Mouse (Mus musculus) fat pad, adult 2 months (tissue): ENCODE measurements around the gene Uso1.
"Not testable (repeated sequence)": the region's sequence is repeated elsewhere in the genome, so short reads cannot be mapped to it uniquely, and the experiment has no call there.

ENCODE experiments used
- DNase-seq: peaks from one replicate; pipeline ENCODE4 v3.0.0-alpha.2; 2011; ENCODE audit warnings: low read depth, low spot score; ENCODE audit errors: extremely low read depth

Gene Uso1

DNA sequence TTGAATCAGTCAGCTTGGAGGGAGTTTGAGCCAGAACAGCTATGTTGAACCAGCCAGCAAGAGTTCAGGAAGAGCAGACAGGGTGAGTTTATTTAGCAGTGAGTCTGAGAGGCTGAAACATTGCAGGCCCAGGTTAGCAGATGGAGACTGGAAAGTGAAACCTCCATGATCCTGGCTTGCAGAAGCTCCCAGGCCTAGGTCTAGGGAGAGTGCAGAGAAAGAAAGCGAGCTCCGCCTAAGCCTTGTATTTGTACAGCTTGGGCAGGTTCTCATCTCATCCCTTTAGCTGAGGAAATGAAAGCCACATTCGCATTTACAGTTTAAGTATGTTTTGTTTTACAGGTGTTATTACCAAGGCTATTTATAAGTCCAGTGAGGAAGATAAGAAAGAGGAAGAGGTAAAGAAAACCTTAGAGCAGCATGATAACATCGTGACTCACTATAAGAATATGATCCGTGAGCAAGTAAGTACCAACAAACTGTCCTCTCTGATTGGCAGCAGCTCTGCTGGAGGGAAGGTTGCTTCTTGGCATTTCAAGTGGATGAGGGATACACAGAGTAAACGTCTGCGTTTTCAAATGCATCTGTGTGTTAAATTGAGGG, 51.2 kb downstream of the Uso1 start:
- DNase-seq: no peak

GRCm38 (mm10) chr5:92195716-92196115, 58.0 kb downstream of the Uso1 start:
- not testable (repeated sequence) for DNase-seq

DNA sequence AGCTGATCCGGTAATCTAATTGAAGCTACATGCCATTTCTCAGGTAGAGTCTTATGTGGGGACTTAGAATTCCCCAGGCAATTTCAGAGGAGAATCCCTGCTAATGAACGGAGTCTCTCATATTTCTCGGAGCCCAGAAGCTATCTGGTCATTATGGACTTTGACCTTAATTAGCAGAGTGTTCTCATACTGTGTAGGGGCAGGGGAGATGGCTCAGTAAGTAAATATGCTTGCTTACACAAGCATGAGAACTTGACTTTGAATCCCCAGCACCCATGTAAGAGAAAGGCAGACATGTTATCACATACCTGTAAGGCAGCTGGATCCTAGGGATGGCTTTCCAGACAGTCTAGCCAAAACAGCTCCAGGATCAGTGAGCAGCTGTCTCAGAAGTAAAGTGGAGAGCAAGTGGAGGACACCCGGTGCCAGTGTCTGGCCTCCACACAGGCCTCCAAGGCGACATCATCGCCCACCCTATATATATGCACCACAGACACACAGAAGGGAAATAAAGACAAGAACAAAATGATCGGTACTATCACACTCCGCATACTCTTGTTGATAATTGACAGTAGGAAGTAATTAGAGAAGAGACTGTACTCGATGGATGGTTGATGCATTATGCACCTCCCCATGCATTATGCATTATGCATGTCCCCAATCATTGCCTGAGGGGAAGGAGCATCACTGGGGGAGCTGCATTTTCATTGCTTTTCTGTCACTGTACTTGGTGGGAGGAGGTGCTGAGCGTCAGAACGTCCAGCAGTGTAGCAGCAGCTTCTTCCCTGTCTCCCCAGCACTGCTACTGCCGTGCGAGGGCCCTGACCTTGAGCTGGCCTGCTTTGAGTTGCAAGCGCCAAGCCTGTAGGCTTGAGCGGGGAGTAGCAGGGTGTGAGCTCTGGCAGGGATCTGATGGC, 59.4 kb downstream of the Uso1 start:
- no peak for DNase-seq

GRCm38 (mm10) chr5:92198266-92198665, 60.5 kb downstream of the Uso1 start:
- no peak for DNase-seq

DNA sequence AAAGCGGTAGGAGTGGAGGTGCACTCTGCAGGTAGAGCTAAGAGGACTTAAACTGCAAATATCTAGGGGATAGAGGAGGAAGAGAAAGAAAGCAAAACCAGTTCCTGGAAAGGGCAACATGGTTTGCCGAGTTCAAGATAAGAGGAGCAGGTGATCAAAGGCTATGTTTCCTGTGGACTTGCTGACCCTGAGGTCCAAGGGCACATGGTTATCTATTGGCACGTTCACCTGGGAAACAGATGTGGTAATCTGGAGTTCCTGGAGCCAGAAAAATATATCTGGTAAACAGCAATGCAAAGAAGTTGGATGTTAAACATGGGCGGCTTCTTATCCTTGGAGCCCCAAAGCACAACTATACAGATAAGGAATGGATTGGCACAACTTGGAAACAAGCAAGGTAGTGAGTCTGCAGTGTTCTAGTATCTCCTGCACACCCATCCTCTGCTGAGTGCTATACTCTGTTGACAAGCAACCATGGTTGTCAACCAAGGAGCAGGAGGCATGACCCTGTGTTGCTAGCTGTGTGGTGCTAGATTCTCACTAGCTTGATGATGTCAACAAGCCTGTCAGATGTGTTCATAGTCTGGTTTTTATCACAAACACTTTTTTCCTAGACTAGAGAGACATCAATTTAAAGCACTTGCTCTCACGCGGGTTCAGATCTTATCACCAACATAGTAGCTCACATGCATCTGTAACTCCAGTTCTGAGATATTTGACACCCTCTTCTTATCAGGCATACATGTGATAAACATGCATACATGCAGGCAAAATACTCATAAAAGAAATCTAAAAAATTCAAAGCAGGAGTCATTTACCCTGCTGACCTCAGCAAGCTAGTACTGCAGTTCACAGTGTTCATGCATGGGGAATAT, 66.7 kb downstream of the Uso1 start:
- no peak for DNase-seq

DNA sequence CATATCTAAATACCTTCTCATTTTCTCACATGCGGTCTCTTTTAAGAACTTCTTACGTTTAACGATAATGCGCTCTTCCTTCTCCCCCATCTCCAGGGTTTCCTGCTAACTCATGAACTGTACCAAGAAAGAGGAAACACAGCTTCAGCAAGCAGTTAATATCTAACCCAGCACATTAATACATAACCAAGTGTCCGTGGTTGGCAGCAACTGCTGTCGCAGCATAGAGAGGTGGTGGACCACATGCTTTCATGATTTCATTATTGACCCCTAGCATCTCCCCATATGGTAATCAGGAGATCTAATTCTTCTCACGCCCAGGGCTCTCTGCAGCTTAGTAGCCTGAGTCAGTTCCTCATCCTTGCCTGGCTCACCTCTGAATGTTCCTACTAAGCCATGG, 67.4 kb downstream of the Uso1 start:
- DNase-seq: no peak

GRCm38 (mm10) chr5:92205706-92206105, 68.0 kb downstream of the Uso1 start:
- no peak for DNase-seq

DNA sequence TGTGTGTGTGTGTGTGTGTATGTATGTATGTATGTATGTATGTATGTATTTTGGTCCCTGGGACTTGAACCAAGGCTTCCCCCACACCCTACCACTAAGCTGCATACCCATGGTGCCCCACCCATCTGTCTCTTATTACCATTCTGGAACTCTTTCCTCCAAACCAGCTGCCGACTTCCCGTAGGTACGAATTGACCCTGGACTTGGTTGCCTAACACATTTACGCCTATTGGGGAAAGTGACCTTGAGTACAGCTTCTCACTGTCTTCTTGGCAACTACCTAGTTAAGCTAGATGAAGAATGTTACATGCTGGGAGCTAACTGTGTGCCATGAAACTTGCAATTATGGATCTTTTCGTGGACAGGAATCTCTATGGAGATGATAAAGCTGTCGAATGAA, 68.4 kb downstream of the Uso1 start:
- DNase-seq: no peak

GRCm38 (mm10) chr5:92210205-92210604, 72.5 kb downstream of the Uso1 start:
- DNase-seq: no peak

GRCm38 (mm10) chr5:92212231-92212630, 74.5 kb downstream of the Uso1 start:
- DNase-seq: no peak

DNA sequence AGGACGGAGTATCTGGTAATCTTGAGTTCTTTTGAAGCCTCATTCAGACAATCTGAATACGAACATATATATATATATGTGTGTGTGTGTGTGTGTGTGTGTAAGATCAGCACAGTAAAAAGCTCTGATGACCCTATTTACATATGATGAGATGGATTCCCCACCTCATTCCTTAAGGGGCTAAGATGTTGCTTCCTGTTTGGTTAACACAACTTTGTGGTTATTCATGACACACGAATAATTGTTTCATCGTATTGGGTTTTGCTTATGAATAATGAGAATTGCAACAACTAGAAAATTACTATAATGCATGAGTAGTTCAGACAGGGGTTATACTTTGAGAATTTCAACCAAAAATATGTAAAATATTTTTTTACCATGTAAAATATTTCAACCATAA, 77.6 kb downstream of the Uso1 start, which contains the start of gene U90926:
TSS of gene U90926 (minus strand) at position 101 of the 400 bp plus-strand sequence.
- no peak for DNase-seq

GRCm38 (mm10) chr5:92218915-92219793, 81.4 kb downstream of the Uso1 start:
- DNase-seq: no peak

GRCm38 (mm10) chr5:92219826-92220225, 82.1 kb downstream of the Uso1 start:
- no peak for DNase-seq

- DNase-seq: no peak
These were observed 82.7 kb downstream of the Uso1 start for GRCm38 (mm10) chr5:92220287-92220902.

DNA sequence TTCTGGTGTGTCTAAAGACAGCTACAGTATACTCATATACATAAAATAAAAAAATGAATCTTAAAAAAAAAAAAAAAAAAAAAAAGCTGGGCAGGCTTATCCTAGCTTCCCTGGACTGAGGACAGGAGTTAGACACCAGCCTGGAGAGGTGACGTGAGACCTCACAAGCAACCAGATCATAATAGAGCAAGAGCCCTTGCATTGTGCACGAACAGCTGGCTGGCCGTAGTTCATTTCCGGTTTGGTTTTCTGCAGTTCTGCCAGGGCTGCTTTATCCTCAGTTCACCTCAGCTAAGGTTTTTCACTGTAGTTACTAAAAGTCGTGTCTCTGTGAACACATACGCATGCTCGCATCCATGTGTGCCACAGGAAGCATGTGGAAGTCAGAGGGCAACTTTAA, 90.0 kb downstream of the Uso1 start:
- no peak for DNase-seq

GRCm38 (mm10) chr5:92228776-92229175, 91.0 kb downstream of the Uso1 start:
- no peak for DNase-seq

- no peak for DNase-seq
These were observed 91.8 kb downstream of the Uso1 start for GRCm38 (mm10) chr5:92229514-92229913.

- no peak for DNase-seq
These were observed 92.6 kb downstream of the Uso1 start for GRCm38 (mm10) chr5:92230306-92230705.

GRCm38 (mm10) chr5:92231836-92232235, 94.1 kb downstream of the Uso1 start:
- DNase-seq: no peak

GRCm38 (mm10) chr5:92233366-92233765, 95.6 kb downstream of the Uso1 start:
- DNase-seq: no peak
